Mouse (Mus musculus) intestine, embryonic 14.5 days (tissue): ENCODE results near the gene 1700007K13Rik. TPM values are rescaled to one million over a fixed set of nuclear protein-coding genes. Genes with fewer than 3 reads are reported as not detected.

ENCODE experiments used
- ATAC-seq: fragments of 200-750 bp; cut with Nextera tagmentation; replicated peaks from 2 replicates; pipeline ENCODE4 v1.8.0; 2017; ENCODE audit warnings: low read depth, moderate number of reproducible peaks, moderate TSS enrichment, moderate library complexity; ENCODE audit not compliant: low FRiP score, low TSS enrichment
- DNase-seq: peaks from one replicate; pipeline ENCODE4 v3.0.0-alpha.2; 2018; ENCODE audit warnings: low spot score
- H3K27ac ChIP-seq: fragments of 300-500 bp; sonication (generic); 2 replicates; pipeline ENCODE4 v1.5.1; 2014; ENCODE audit warnings: low read depth, mild to moderate bottlenecking, control low read depth
- H3K27me3 ChIP-seq: fragments of 300-500 bp; sonication (generic); replicated peaks from 2 replicates; pipeline ENCODE4 v1.6.1; 2014; ENCODE audit warnings: low read length, control low read depth; ENCODE audit not compliant: control insufficient read depth, insufficient read depth
- H3K36me3 ChIP-seq: fragments of 300-500 bp; sonication (generic); 2 replicates; pipeline ENCODE4 v1.6.1; 2014; ENCODE audit warnings: low read length, control low read depth; ENCODE audit not compliant: control insufficient read depth, insufficient read depth
- H3K4me1 ChIP-seq: fragments of 300-500 bp; sonication (generic); replicated peaks from 2 replicates; pipeline ENCODE4 v1.6.1; 2014; ENCODE audit warnings: low read length, control low read depth, mixed read lengths; ENCODE audit not compliant: control insufficient read depth, insufficient read depth
- H3K4me2 ChIP-seq: fragments of 300-500 bp; sonication (generic); 2 replicates; pipeline ENCODE4 v1.6.1; 2014; ENCODE audit warnings: low read length
- H3K4me3 ChIP-seq: fragments of 300-500 bp; sonication (generic); 2 replicates; pipeline ENCODE4 v1.5.1; 2014; ENCODE audit warnings: low read depth, low read length, control low read depth, mixed read lengths
- H3K9ac ChIP-seq: fragments of 300-500 bp; sonication (generic); 2 replicates; pipeline ENCODE4 v1.6.1; 2014; ENCODE audit warnings: mild to moderate bottlenecking, low read length
- H3K9me3 ChIP-seq: fragments of 300-500 bp; sonication (generic); 2 replicates; pipeline ENCODE4 v1.6.1; 2016; ENCODE audit warnings: low read length, control low read depth; ENCODE audit not compliant: control insufficient read depth
- WGBS: fragments of 180-500 bp; shearing (Covaris S2); extraction: QIAGEN DNeasy Blood & Tissue Kit; methylation state at CpG from one replicate; pipeline ENCODE4 v1.1.7; 2014; 5-methylcytosine and 5-hydroxymethylcytosine counted together
- polyA plus RNA-seq: library from polyadenylated mRNA; unstranded; fragments of >200 nt; fragmentation: Nextera tagmentation; extraction: Ambion mirVana; gene quantifications from 2 replicates; pipeline ENCODE4 v1.2.1, GENCODE M21; 2014

Gene 1700007K13Rik
- polyA plus RNA-seq, 1 experiment from 2014 or later: 0.28 TPM

DNA sequence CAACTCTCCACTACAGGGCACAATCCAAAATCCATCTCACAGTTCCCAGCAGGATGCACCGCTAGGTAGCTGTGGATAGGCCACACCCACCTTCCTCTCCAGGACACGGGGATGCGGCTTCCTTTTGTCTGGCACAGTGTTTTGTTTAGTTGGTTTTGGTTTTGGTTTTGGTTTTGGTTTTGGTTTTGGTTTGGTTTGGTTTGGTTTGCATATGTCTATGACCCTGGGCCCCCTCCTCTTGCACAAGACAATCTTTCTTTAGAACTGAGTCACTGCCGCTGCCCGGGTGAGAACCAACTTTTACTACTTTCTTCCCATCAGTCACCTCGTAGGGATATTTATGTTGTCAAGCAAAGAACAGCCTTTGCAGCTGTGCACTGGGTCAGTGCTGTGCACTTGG lies 25.3 kb downstream of the 1700007K13Rik start:
- Histone ChIP-seq H3K9me3 (no peaks in the 10 kb centered on the region), H3K27ac (no peak overlapping the region), H3K4me1 (0 out of 2 replicates have a peak, but pooled peaks cover 2% of the 10 kb centered on the region), H3K27me3 (no peaks in the 10 kb centered on the region), H3K9ac (no peak overlapping the region), H3K36me3 (no peaks in the 10 kb centered on the region), H3K4me2 (no peak overlapping the region), H3K4me3 (no peak overlapping the region)
- no peak for DNase-seq
- no peak for ATAC-seq
- 64% methylated on average over 6 of the region's 6 CpGs for WGBS

DNA sequence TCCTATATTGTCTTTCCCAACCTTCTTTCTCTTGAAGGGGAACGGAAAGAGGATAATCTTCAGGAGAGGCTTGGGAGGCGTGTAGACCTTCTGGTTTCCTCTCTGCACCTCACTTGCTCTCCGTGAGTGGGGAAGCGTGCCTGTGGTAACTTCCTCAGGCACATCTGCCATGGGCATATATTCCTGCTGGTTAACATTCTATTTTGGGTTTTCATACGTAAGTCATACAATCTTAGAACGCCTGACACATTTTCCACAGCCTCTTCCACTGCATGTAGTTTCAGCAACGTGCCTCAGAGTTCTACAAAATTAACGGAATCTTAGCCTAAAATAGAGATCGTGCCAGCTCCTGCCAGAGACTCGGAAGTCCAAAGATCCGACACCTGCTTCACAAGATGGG lies 30.7 kb downstream of the 1700007K13Rik start:
- Histone ChIP-seq H3K9me3 (no peaks in the 10 kb centered on the region), H3K27me3 (no peaks in the 10 kb centered on the region), H3K27ac (no peak overlapping the region), H3K4me3 (no peak overlapping the region), H3K36me3 (no peaks in the 10 kb centered on the region), H3K9ac (no peak overlapping the region), H3K4me1 (peaks cover 4% of the 10 kb centered on the region; the same call in 1 of the 2 replicates), H3K4me2 (no peak overlapping the region)
- WGBS: 86% methylated on average over 11 of the region's 11 CpGs
- ATAC-seq (no peak), DNase-seq (no peak)

DNA sequence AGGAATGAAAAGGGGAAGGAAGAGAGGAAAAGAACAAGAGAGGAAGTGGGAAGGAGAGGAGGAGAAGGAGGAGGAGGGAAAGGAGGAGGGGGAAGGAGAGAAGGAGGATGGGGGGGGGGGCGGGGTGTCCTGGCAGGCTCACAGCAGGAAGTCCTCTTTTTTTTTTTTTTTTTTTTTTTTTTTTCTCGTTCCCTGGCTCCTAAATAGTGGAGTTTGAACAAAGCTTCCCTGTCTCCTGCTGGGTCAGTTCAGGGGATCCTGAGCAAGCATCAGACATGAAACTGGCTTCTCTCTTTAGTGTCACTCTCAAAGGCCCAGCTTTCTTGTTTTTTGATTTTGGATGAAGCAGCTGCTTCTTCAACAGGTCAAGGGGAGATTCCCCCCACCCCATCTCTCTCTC lies 32.6 kb downstream of the 1700007K13Rik start:
- H3K9ac ChIP-seq: no peak overlapping the region
- no peak overlapping the region for H3K4me3 ChIP-seq
- H3K27ac ChIP-seq: no peak overlapping the region
- no peaks in the 10 kb centered on the region for H3K27me3 ChIP-seq
- DNase-seq (no peak), ATAC-seq (no peak)
- no peaks in the 10 kb centered on the region for H3K36me3 ChIP-seq
- no peaks in the 10 kb centered on the region for H3K9me3 ChIP-seq
- no peak overlapping the region for H3K4me2 ChIP-seq
- H3K4me1 ChIP-seq: peaks cover 4% of the 10 kb centered on the region; the same call in 1 of the 2 replicates
- WGBS: 20% methylated on average over 1 of the region's 2 CpGs

DNA sequence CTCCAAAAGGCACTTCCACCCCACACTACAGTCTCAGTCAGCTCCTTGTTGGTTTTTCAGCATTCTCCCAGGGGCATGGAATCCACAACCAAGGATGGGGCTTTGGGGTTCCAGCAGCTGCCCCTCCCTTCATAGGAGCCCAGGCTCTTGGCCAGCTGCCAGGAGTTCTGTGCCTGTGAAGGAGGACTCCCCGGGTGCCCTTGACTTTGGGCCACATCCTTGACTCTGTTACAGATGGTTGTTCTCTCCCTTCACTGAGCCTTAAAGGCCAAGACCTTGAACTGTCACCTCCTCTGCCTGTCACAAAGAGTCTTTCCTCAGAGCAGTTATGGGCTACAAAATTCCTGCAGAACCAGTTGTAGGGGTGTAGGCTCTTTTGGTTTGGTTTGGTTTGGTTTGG lies 33.3 kb downstream of the 1700007K13Rik start:
- Histone ChIP-seq H3K4me3 (no peak overlapping the region), H3K4me2 (no peak overlapping the region), H3K27ac (no peak overlapping the region), H3K27me3 (no peaks in the 10 kb centered on the region), H3K9me3 (no peaks in the 10 kb centered on the region), H3K4me1 (peaks cover 4% of the 10 kb centered on the region; the same call in 1 of the 2 replicates), H3K36me3 (no peaks in the 10 kb centered on the region), H3K9ac (no peak overlapping the region)
- 6% methylated on average over 1 of the region's 1 CpGs for WGBS
- ATAC-seq (no peak), DNase-seq (no peak)

DNA sequence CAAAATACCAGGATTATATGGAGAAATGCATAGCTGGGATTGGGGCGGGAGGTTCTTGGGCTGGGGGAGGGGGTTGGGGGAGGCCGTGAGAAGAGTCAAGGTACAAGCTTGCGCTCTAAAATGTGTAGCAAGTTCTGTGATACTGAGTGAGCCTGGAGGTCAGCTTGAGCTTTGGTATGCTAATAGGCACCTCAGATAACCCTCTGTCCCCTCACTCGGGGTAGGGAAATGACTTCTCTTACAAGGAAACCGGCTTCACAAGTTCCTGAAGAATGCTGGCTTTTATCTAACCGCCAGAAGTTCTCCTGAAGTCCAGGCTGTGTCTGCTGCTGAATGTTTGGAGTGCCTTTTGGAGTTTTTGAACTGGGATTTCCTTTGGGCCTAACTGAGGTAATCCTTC lies 35.3 kb downstream of the 1700007K13Rik start:
- peaks cover 4% of the 10 kb centered on the region; the same call in 1 of the 2 replicates for H3K4me1 ChIP-seq
- H3K4me3 ChIP-seq: no peak overlapping the region
- no peak overlapping the region for H3K9ac ChIP-seq
- H3K36me3 ChIP-seq: no peaks in the 10 kb centered on the region
- H3K4me2 ChIP-seq: no peak overlapping the region
- no peak for DNase-seq
- H3K27ac ChIP-seq: no peak overlapping the region
- ATAC-seq: no peak
- H3K9me3 ChIP-seq: no peaks in the 10 kb centered on the region
- 48% methylated on average over 6 of the region's 6 CpGs for WGBS
- no peaks in the 10 kb centered on the region for H3K27me3 ChIP-seq

DNA sequence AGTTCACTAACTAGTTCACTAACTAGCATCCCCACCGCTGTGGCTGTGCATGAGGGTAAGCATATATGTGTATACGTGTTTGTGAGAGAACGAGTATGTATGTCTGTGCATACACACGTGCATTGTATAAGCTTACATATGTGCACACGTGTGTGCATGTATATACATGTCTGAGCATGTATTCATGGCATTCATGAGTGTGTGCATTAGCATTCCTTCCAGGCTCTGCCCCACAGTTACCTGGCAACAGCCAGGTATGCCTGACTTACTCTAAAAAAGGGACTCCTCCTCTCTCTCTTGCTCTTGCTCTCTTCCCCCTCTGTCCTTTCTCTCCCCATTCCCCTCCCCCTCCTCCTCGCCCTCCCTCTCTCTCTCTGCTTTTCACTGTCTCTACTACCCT lies 38.9 kb downstream of the 1700007K13Rik start:
- Histone ChIP-seq H3K27ac (no peak overlapping the region), H3K4me2 (no peak overlapping the region), H3K9me3 (no peaks in the 10 kb centered on the region), H3K9ac (no peak overlapping the region), H3K27me3 (no peaks in the 10 kb centered on the region), H3K36me3 (no peaks in the 10 kb centered on the region), H3K4me1 (no peaks in the 10 kb centered on the region), H3K4me3 (no peak overlapping the region)
- DNase-seq (no peak), ATAC-seq (no peak)
- WGBS: 85% methylated on average over 6 of the region's 6 CpGs

DNA sequence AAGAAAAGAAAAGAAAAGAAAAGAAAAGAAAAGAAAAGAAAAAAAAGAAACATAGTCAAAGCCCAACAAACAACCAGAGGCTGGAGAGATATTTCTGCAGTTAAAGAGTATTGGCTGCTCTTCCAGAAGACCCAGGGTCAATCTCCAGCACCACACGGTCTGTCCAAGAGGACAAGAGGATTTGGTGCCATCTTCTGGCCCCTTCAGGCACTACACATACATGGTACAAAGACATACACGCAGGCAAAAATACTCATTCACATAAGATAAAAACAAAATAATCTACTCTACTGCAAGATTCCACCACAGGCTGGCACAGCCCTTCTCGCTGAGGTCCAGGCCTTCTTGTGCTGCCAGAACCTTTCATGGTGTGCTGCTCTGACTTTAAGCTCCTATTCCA lies 43.0 kb downstream of the 1700007K13Rik start:
- Histone ChIP-seq H3K4me2 (no peak overlapping the region), H3K4me1 (no peaks in the 10 kb centered on the region), H3K27me3 (no peaks in the 10 kb centered on the region), H3K9me3 (no peaks in the 10 kb centered on the region), H3K36me3 (no peaks in the 10 kb centered on the region), H3K27ac (no peak overlapping the region), H3K4me3 (no peak overlapping the region), H3K9ac (no peak overlapping the region)
- DNase-seq: peak; percentile 66
- 43% methylated on average over 3 of the region's 3 CpGs for WGBS
- no peak for ATAC-seq

DNA sequence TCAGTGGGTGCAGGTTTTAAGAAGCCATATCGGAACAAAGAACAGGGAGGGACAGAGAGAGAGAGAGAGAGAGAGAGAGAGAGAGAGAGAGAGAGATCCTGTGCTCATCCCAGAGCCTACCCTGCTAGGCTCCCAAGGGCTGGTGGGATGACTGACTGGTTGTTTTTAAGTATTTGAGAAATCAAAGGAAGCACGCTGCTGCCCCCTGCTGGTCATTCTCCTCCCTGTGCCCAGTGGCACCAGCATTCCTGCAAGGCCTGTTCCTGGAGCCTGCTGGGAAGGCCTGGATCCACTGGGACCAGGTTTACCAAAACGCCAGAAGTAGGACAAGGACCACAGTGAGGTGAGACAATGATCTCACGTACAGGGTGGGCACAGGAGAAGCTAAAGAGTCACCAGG lies 46.2 kb downstream of the 1700007K13Rik start:
- no peaks in the 10 kb centered on the region for H3K4me1 ChIP-seq
- no peak overlapping the region for H3K27ac ChIP-seq
- H3K4me3 ChIP-seq: no peak overlapping the region
- H3K9ac ChIP-seq: no peak overlapping the region
- WGBS: 18% methylated on average over 4 of the region's 4 CpGs
- DNase-seq (peak; percentile 97), ATAC-seq (no peak)
- H3K27me3 ChIP-seq: no peaks in the 10 kb centered on the region
- H3K36me3 ChIP-seq: no peaks in the 10 kb centered on the region
- no peaks in the 10 kb centered on the region for H3K9me3 ChIP-seq
- no peak overlapping the region for H3K4me2 ChIP-seq

DNA sequence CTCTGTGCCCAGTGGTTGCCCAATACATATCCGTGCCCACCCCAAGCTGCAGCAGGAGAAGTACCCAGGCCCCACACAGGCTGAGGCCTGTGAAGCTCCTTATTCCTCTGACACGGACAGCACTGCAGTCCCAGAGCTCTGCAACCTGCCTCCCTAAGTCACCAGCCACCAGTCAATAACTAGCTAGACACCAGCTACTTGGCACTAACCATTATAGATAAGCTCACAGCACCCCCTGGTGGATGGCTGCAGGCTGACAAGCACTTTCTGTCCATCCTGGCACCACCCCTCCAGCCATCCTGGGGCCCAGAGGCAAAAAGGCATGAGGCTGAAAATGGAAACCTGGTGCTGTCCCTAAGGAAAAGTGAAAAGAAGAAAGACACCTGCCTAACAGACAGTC lies 48.1 kb downstream of the 1700007K13Rik start:
- ATAC-seq (0 out of 2 replicates have a peak, but pooled peaks have one; percentile 20), DNase-seq (peak; percentile 97)
- Histone ChIP-seq H3K9ac (no peak overlapping the region), H3K27me3 (no peaks in the 10 kb centered on the region), H3K9me3 (no peaks in the 10 kb centered on the region), H3K4me1 (no peaks in the 10 kb centered on the region), H3K27ac (no peak overlapping the region), H3K4me3 (no peak overlapping the region), H3K4me2 (no peak overlapping the region), H3K36me3 (no peaks in the 10 kb centered on the region)
- WGBS: 45% methylated on average over 2 of the region's 2 CpGs
